ENCODE assay signal across 9 mouse cellular contexts in genomic region chr4:133009131-133009530, GRCm38 (mm10). TPM values are rescaled to one million over a fixed set of nuclear protein-coding genes. Genes with fewer than 3 reads are reported as not detected.
DNase-seq lines count a peak whose midpoint lies in the region; ATAC-seq lines count a peak whose summit lies in the region.
"Had no signal": no experiment of that assay in that cellular context is flagged by ENCODE, and none has a peak within 500 bp of the region (broad histone marks: within the 10 kb centered on the region; RNA-seq: fewer than 3 reads in every experiment).

No protein-coding gene starts in this region.

- ATAC-seq in heart, embryonic 12.5 days (ENCODE audit: insufficient number of reproducible peaks, low FRiP score) = no peak

- H3K27ac ChIP-seq in heart, embryonic 12.5 days (ENCODE audit: poor library complexity, severe bottlenecking) = no peak overlapping the region

- no peaks in the 10 kb centered on the region for H3K9me3 ChIP-seq in heart, embryonic 12.5 days (replicated peaks)

- H3K27me3 ChIP-seq in heart, embryonic 12.5 days (replicated peaks) = peaks cover 7% of the 10 kb centered on the region; the same call in 1 of the 2 replicates

- peaks cover 34% of the 10 kb centered on the region for H3K4me1 ChIP-seq in heart, embryonic 12.5 days (replicated peaks)

- intact Hi-C loops in heart, postnatal 36 days (cut with DNase I) = loop anchor here (2.0 kb wide), 2 partner anchors 204 to 242 kb away; partner anchors contain the start of genes Cd164l2 and Gpr3

- H3K9ac ChIP-seq in heart, embryonic 12.5 days = no peak overlapping the region

- H3K4me3 ChIP-seq in heart, embryonic 12.5 days = no peak overlapping the region

- H3K4me2 ChIP-seq in heart, embryonic 12.5 days = no peak overlapping the region

- H3K36me3 ChIP-seq in heart, embryonic 12.5 days = no peaks in the 10 kb centered on the region

- peak; percentile 72 for DNase-seq in heart, adult 8-10 months (ENCODE audit: low spot score)
- peak; percentile 77 for DNase-seq in right cerebral cortex, postnatal 4 days
- DNase-seq in right cerebral cortex, adult 18-20 months = no peak
- peak; percentile 79 for DNase-seq in brain, adult 2 months (ENCODE audit: low read depth, low spot score)
- peak; percentile 72 to 75 for DNase-seq in heart, postnatal 36 days
- DNase-seq in retina, postnatal 1 day = peak; percentile 73
- no peak for DNase-seq in layer of hippocampus, adult 9-11 months

- WGBS in heart, embryonic 12.5 days = 2% methylated on average over 4 of the region's 4 CpGs

RNA-seq across cellular contexts. Expression of gene Ahdc1, which starts 1.9 kb away (rescaled TPM):
- 10 to 100 TPM; 37.5 to 52.5 (median 45.0) TPM for total RNA-seq in heart, adult 8-10 months (2022)
- 11.6 and 11.7 TPM in 2 replicates for polyA plus RNA-seq in heart, embryonic 12.5 days (2016; fragmentation: Nextera tagmentation; extraction: Ambion mirVana)
- 10 to 100 TPM; 41.9 to 50.8 TPM for total RNA-seq in heart, postnatal 36 days (2021)

RNA-seq across cellular contexts. Expression of gene Fgr, which starts 35.2 kb away (rescaled TPM):
- total RNA-seq in heart, adult 8-10 months (2022) = 1 to 10 TPM in 1 of 4 experiments, under 1 TPM in 3; 0.14 to 2.5 (median 0.49) TPM
- 0.19 and 0.23 TPM in 2 replicates for polyA plus RNA-seq in heart, embryonic 12.5 days (2016; fragmentation: Nextera tagmentation; extraction: Ambion mirVana)
- under 1 TPM; 0.31 to 0.60 TPM for total RNA-seq in heart, postnatal 36 days (2021)
- total RNA-seq: left cerebral cortex, postnatal 14 days had no signal

Comparison
In these comparisons a context has a peak if more than half of its experiments do, and no peak if none do; other contexts are left out.
1. DNase-seq: peak in heart, adult 8-10 months (single experiment), right cerebral cortex, postnatal 4 days (single experiment), brain, adult 2 months (single experiment), heart, postnatal 36 days (2 of 2) and retina, postnatal 1 day (single experiment); none in right cerebral cortex, adult 18-20 months (single experiment) and layer of hippocampus, adult 9-11 months (single experiment).